Mouse (Mus musculus) lung, postnatal 10 days (tissue): ENCODE measurements at regions not wholly inside any gene's neighbourhood (a gene's known extent, or its start where the extent isn't known, plus 50 kb on each side); places are given as distances from the start of the nearest gene placed in this dataset.

Experiments used
- DNase-seq: peaks from one replicate; pipeline ENCODE4 v3.0.0; 2021

GRCm38 (mm10) chr4:32153356-32153755 is 85.2 kb upstream of the Bach2 start:
- DNase-seq, result peak; percentile 57

GRCm38 (mm10) chr4:32156965-32157364 is 81.6 kb upstream of the Bach2 start:
- no peak for DNase-seq

- no peak for DNase-seq
Measured at GRCm38 (mm10) chr4:32158451-32158850, 80.2 kb upstream of the Bach2 start.

- DNase-seq, result no peak
Measured at GRCm38 (mm10) chr4:32158886-32159285, 79.7 kb upstream of the Bach2 start.

GRCm38 (mm10) chr4:32160815-32161214 is 77.8 kb upstream of the Bach2 start:
- peak; percentile 33 for DNase-seq

GRCm38 (mm10) chr4:32161871-32162656 is 76.5 kb upstream of the Bach2 start:
- no peak for DNase-seq

GRCm38 (mm10) chr4:32162694-32163240 is 75.8 kb upstream of the Bach2 start:
- no peak for DNase-seq

GRCm38 (mm10) chr4:32164081-32164641 is 74.4 kb upstream of the Bach2 start:
- DNase-seq, result no peak

GRCm38 (mm10) chr4:32164736-32165241 is 73.8 kb upstream of the Bach2 start:
- DNase-seq, result no peak

GRCm38 (mm10) chr4:32165918-32166528 is 72.6 kb upstream of the Bach2 start:
- DNase-seq, result no peak

GRCm38 (mm10) chr4:32167151-32167550 is 71.5 kb upstream of the Bach2 start:
- no peak for DNase-seq

GRCm38 (mm10) chr4:32170106-32170459 is 68.5 kb upstream of the Bach2 start:
- no peak for DNase-seq

- no peak for DNase-seq
Measured at GRCm38 (mm10) chr4:32170460-32171192, 68.0 kb upstream of the Bach2 start.

- no peak for DNase-seq
Measured at GRCm38 (mm10) chr4:32171291-32171690, 67.3 kb upstream of the Bach2 start.

- no peak for DNase-seq
Measured at GRCm38 (mm10) chr4:32172992-32173391, 65.6 kb upstream of the Bach2 start.

GRCm38 (mm10) chr4:32174771-32175170 is 63.8 kb upstream of the Bach2 start:
- DNase-seq, result no peak

- no peak for DNase-seq
Measured at GRCm38 (mm10) chr4:32175231-32175630, 63.4 kb upstream of the Bach2 start.

GRCm38 (mm10) chr4:32175853-32176448 is 62.7 kb upstream of the Bach2 start:
- DNase-seq, result no peak

- no peak for DNase-seq
Measured at GRCm38 (mm10) chr4:32176449-32177135, 62.0 kb upstream of the Bach2 start.

GRCm38 (mm10) chr4:32177933-32178639 is 60.5 kb upstream of the Bach2 start:
- no peak for DNase-seq

- DNase-seq, result peak; percentile 83
Measured at GRCm38 (mm10) chr4:32179707-32180241, 58.8 kb upstream of the Bach2 start.
